Mouse (Mus musculus) lung, adult 2 months (tissue): ENCODE measurements around the gene Scamp4.

Source experiments
- CTCF ChIP-seq: fragments of 200-500 bp; IDR thresholded peaks from 2 replicates; pipeline ENCODE4 v1.5.1; 2011; ENCODE audit warnings: mild to moderate bottlenecking, low read length, control low read depth; ENCODE audit not compliant: insufficient read depth
- POLR2A ChIP-seq: fragments of 200-500 bp; IDR thresholded peaks from 2 replicates; pipeline ENCODE4 v1.6.1; 2011; ENCODE audit warnings: low read depth, mild to moderate bottlenecking, control low read depth, low read length, borderline replicate concordance; ENCODE audit errors: extremely low read depth

GRCm38 (mm10) chr10:80577195-80578130, 25.2 kb upstream of the Scamp4 start, which contains the start of gene Klf16:
- no peak for TF ChIP-seq CTCF
- TF ChIP-seq POLR2A = peak; percentile 93; the same call in 1 of the 2 replicates
